Mouse (Mus musculus) neural tube, embryonic 14.5 days (tissue): ENCODE measurements around the gene Adat3. TPM values are rescaled to one million over a fixed set of nuclear protein-coding genes. Genes with fewer than 3 reads are reported as not detected.
"Not testable (repeated sequence)": the region's sequence is repeated elsewhere in the genome, so short reads cannot be mapped to it uniquely, and the experiment has no call there.

Experiments
- ATAC-seq: fragments of 200-750 bp; cut with Nextera tagmentation; 2 replicates; pipeline ENCODE4 v1.8.0; 2017; ENCODE audit warnings: low read depth, mild to moderate bottlenecking, moderate TSS enrichment, moderate library complexity
- H3K27ac ChIP-seq: fragments of 300-500 bp; sonication (generic); 2 replicates; pipeline ENCODE4 v1.5.1; 2014; ENCODE audit warnings: low read depth, mild to moderate bottlenecking, control low read depth, low read length, moderate library complexity, mixed read lengths
- H3K27me3 ChIP-seq: fragments of 300-500 bp; sonication (generic); 2 replicates; pipeline ENCODE4 v1.6.1; 2014; ENCODE audit warnings: low read length; ENCODE audit not compliant: control insufficient read depth, insufficient read depth
- H3K36me3 ChIP-seq: fragments of 300-500 bp; sonication (generic); 2 replicates; pipeline ENCODE4 v1.6.1; 2014; ENCODE audit warnings: low read length, mixed read lengths; ENCODE audit not compliant: control insufficient read depth, insufficient read depth
- H3K4me1 ChIP-seq: fragments of 300-500 bp; sonication (generic); 2 replicates; pipeline ENCODE4 v1.6.1; 2014; ENCODE audit warnings: low read length; ENCODE audit not compliant: control insufficient read depth, insufficient read depth
- H3K4me2 ChIP-seq: fragments of 300-500 bp; sonication (generic); 2 replicates; pipeline ENCODE4 v1.6.1; 2014; ENCODE audit warnings: mild to moderate bottlenecking, low read depth, low read length, control low read depth
- H3K4me3 ChIP-seq: fragments of 300-500 bp; sonication (generic); 2 replicates; pipeline ENCODE4 v1.5.1; 2014; ENCODE audit warnings: low read depth, low read length, control low read depth, mixed read lengths
- H3K9ac ChIP-seq: fragments of 300-500 bp; sonication (generic); replicated peaks from 2 replicates; pipeline ENCODE4 v1.6.1; 2014; ENCODE audit warnings: low read depth, mild to moderate bottlenecking, control low read depth, low read length, mixed read lengths
- H3K9me3 ChIP-seq: fragments of 300-500 bp; sonication (generic); 2 replicates; pipeline ENCODE4 v1.6.1; 2016; ENCODE audit warnings: low read length; ENCODE audit not compliant: control insufficient read depth
- WGBS: fragments of 180-500 bp; shearing (Covaris S2); extraction: QIAGEN DNeasy Blood & Tissue Kit; methylation state at CpG from one replicate; pipeline ENCODE4 v1.1.7; 2014; 5-methylcytosine and 5-hydroxymethylcytosine counted together
- polyA plus RNA-seq: library from polyadenylated mRNA; unstranded; fragments of >200 nt; fragmentation: Nextera tagmentation; extraction: Ambion mirVana; gene quantifications from 2 replicates; pipeline ENCODE4 v1.2.1, GENCODE M21; 2014

The Adat3 gene
- polyA plus RNA-seq, 1 experiment from 2014 or later, result 6.7 TPM

DNA sequence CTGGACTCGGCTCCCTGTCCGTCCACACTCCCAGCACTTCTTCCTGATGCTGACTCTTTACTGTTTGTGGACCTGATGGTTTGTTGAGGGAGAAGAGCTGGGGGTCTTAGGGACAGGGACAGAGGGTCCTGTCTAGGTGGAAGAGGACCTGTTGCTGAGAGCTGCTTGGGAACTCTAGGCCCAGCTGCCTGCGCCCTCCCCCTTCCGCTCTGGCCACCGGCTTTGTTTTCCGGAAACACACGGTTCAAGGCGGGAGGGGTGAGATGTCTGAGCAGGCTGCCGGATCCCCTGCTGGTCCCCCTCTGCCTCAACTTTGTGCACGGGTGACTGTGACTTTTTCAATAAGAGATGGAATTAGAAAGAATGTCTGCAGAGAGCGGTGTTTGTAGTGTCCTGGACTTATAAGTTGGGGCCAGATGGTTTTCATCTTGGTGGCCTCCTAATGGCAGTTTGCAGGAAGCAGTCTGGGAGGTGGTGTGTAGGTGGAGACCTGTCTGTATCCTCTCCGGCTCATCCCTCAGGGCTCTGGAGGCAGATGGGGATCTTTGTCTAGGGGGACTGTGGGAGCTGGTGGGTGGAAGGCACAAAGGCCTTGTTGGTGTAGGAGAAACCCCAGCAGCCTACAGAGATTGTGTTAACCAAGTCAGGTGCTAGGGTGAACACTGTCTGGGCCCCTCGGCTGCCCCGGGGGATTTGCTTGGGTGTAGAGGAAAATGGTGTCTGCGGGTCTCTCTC is 20.9 kb downstream of the Adat3 start:
- Histone ChIP-seq H3K4me2 (peak overlapping the region; percentile 99), H3K36me3 (no peaks in the 10 kb centered on the region), H3K9ac (peak overlapping the region; percentile 86), H3K9me3 (no peaks in the 10 kb centered on the region), H3K4me1 (peaks cover 30% of the 10 kb centered on the region), H3K27me3 (no peaks in the 10 kb centered on the region), H3K4me3 (peak overlapping the region; percentile 80), H3K27ac (peak overlapping the region; percentile 83)
- no peak for ATAC-seq
- 18% methylated on average over 15 of the region's 15 CpGs for WGBS

DNA sequence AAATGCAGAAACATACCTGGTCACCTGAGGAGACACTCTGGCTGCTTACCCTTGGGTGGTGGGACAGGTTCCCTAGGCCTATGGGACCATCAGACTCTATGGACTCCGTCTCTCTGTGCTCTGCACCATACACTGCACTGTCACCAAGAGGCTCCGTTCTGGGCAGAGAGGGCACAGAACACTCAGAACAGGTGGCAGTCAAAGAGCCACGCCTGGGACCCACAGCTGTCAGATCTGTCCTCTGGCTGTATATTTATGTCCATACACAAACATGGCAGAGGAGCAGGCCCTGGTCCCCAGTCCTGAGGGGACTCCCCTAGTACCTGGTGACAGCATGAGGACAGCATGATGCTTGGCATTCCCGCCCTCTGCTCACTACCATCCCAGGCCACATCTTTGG is 23.1 kb downstream of the Adat3 start:
- WGBS, result 94% methylated on average over 4 of the region's 4 CpGs
- Histone ChIP-seq H3K9me3 (no peaks in the 10 kb centered on the region), H3K9ac (no peak overlapping the region), H3K4me2 (no peak overlapping the region), H3K27me3 (no peaks in the 10 kb centered on the region), H3K4me1 (peaks cover 33% of the 10 kb centered on the region), H3K36me3 (no peaks in the 10 kb centered on the region), H3K27ac (no peak overlapping the region), H3K4me3 (no peak overlapping the region)
- no peak for ATAC-seq

DNA sequence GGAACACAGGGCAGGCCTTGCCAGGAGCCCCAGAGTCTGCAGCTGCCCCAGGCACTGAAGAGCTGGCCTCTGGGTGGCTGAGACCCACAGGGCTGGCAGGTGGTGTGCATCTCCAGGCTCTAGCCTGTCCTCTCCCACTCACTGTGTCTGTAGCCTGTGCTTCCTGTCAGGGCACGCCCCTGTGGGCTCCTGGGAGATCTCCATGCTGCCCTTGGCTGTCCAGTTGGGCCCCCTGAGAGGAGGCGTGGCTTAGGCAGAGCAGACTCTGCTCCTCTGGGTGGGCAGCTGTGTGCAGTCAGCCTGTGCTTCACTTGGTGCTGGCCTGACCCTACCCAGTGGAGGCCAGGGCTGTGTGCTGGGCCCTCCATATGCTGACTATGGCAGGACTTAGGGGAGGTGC is 25.0 kb downstream of the Adat3 start:
- no peak overlapping the region for H3K9ac ChIP-seq
- peaks cover 27% of the 10 kb centered on the region for H3K4me1 ChIP-seq
- no peak overlapping the region for H3K4me3 ChIP-seq
- H3K27me3 ChIP-seq, result no peaks in the 10 kb centered on the region
- WGBS, result 75% methylated on average over 2 of the region's 2 CpGs
- ATAC-seq, result no peak
- H3K9me3 ChIP-seq, result no peaks in the 10 kb centered on the region
- no peaks in the 10 kb centered on the region for H3K36me3 ChIP-seq
- H3K4me2 ChIP-seq, result no peak overlapping the region
- no peak overlapping the region for H3K27ac ChIP-seq

DNA sequence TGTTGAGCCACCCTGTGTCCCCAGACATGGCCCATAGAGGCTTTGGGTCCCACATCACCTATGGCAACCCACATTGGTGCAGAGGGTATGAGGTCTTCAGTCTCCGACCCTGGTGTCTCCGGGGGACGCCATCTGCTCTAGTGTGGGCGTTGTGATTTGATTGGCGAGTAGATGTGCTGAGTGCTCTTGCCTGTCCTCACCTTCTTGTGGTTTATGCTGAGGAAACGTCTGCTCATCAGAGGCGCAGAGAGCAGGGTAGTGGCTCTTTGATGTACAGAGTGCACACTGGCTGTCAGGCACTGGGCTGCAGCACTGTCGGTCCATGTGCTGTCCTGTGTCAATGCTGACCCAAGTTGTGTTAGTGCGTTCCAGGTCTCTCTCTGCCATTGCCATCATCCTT is 26.2 kb downstream of the Adat3 start:
- H3K36me3 ChIP-seq, result no peaks in the 10 kb centered on the region
- 82% methylated on average over 9 of the region's 9 CpGs for WGBS
- no peak for ATAC-seq
- no peaks in the 10 kb centered on the region for H3K27me3 ChIP-seq
- H3K9me3 ChIP-seq, result no peaks in the 10 kb centered on the region
- no peak overlapping the region for H3K4me3 ChIP-seq
- no peak overlapping the region for H3K27ac ChIP-seq
- H3K9ac ChIP-seq, result no peak overlapping the region
- H3K4me2 ChIP-seq, result no peak overlapping the region
- H3K4me1 ChIP-seq, result peaks cover 18% of the 10 kb centered on the region

DNA sequence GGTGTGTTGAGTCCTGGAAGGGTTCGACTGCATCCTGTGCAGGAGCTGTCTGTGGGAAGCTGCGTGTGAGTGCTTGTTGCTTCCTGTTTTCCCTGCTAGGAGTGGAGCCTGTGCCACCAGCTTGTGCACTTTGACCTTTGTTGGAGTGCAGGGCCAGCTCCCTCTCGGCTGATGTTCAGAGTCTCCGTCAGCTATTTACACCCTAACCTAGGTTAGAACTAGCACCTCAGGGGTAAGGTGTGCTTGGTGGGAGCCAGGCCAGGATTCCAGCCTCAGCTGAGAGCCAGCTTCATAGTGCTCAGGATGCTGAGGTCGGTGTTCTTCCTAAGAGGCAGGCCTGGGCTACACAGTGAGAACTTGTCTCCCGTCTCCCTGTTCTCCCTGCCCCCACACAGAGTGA is 32.7 kb downstream of the Adat3 start:
- no peaks in the 10 kb centered on the region for H3K27me3 ChIP-seq
- no peaks in the 10 kb centered on the region for H3K4me1 ChIP-seq
- H3K4me3 ChIP-seq, result no peak overlapping the region
- 90% methylated on average over 6 of the region's 6 CpGs for WGBS
- no peaks in the 10 kb centered on the region for H3K9me3 ChIP-seq
- H3K27ac ChIP-seq, result no peak overlapping the region
- H3K4me2 ChIP-seq, result no peak overlapping the region
- peaks cover 48% of the 10 kb centered on the region for H3K36me3 ChIP-seq
- ATAC-seq, result no peak
- no peak overlapping the region for H3K9ac ChIP-seq

DNA sequence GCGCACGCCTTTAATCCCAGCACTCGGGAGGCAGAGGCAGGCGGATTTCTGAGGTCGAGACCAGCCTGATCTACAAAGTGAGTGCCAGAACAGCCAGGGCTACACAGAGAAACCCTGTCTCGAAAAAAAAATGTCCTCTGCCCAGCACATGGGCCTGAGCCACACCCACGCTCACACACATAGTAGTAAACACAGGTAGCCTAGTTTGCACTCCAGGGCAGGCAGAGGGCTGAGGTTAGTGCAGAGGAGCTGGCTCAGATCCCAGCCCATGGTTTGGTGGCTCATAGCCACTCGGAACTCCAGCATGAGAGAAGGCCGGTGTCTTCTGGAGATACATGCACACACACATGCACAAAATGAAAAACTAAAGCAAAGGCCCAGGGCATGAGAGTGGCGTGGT is 44.3 kb downstream of the Adat3 start:
- H3K4me3 ChIP-seq, result no peak overlapping the region
- 95% methylated on average over 10 of the region's 10 CpGs for WGBS
- no peaks in the 10 kb centered on the region for H3K4me1 ChIP-seq
- no peaks in the 10 kb centered on the region for H3K27me3 ChIP-seq
- H3K9me3 ChIP-seq, result no peaks in the 10 kb centered on the region
- peaks cover 52% of the 10 kb centered on the region for H3K36me3 ChIP-seq
- H3K4me2 ChIP-seq, result no peak overlapping the region
- no peak overlapping the region for H3K27ac ChIP-seq
- no peak for ATAC-seq
- H3K9ac ChIP-seq, result no peak overlapping the region

DNA sequence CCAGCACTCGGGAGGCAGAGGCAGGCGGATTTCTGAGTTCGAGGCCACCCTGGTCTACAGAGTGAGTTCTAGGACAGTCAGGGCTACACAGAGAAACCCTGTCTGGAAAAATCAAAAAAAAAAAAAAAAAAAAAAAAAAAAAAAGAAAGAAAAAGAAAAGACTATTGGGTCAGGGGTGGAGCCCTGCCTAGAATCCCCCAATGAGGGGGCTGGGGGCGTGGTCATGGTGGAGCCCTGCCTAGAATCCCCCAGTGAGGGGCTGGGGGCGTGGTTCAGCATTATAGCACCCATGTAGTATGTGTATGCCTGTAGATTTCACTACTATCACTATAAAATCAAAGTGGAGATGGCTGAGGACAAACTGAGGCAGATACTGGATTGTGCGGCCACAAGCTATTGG is 47.2 kb downstream of the Adat3 start:
- 93% methylated on average over 6 of the region's 6 CpGs for WGBS
- H3K27me3 ChIP-seq, result not testable (repeated sequence)

DNA sequence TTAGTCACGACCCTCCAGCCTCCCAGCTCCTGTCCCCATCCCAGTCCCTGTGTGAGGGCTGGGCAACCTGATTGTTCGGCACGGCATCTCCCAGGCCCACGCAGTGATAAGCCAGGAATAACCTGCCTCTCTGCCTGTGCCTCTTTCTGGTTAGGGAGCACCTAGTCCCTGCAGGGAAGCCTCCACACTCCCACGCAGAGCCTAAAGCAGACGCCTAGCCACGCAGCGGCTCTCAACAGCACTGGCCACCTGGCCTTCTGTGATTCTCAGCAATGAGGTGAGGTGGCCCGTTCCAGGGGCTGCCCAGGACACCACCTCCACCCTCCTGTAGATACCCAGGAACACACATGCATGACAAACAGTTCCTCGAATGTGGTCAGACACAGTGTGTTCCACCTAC is 47.7 kb downstream of the Adat3 start:
- peaks cover 10% of the 10 kb centered on the region for H3K4me1 ChIP-seq
- H3K27ac ChIP-seq, result no peak overlapping the region
- H3K27me3 ChIP-seq, result no peaks in the 10 kb centered on the region
- no peak for ATAC-seq
- H3K4me2 ChIP-seq, result no peak overlapping the region
- H3K9me3 ChIP-seq, result no peaks in the 10 kb centered on the region
- H3K36me3 ChIP-seq, result peaks cover 24% of the 10 kb centered on the region
- H3K9ac ChIP-seq, result no peak overlapping the region
- H3K4me3 ChIP-seq, result no peak overlapping the region
- WGBS, result 95% methylated on average over 10 of the region's 10 CpGs

More for the DNA sequence above, 47.2 kb downstream of the Adat3 start:
- peaks cover 27% of the 10 kb centered on the region for H3K36me3 ChIP-seq
- not testable (repeated sequence) for H3K4me2 ChIP-seq, H3K9me3 ChIP-seq, H3K4me1 ChIP-seq, ATAC-seq, H3K9ac ChIP-seq, H3K27ac ChIP-seq, H3K4me3 ChIP-seq

DNA sequence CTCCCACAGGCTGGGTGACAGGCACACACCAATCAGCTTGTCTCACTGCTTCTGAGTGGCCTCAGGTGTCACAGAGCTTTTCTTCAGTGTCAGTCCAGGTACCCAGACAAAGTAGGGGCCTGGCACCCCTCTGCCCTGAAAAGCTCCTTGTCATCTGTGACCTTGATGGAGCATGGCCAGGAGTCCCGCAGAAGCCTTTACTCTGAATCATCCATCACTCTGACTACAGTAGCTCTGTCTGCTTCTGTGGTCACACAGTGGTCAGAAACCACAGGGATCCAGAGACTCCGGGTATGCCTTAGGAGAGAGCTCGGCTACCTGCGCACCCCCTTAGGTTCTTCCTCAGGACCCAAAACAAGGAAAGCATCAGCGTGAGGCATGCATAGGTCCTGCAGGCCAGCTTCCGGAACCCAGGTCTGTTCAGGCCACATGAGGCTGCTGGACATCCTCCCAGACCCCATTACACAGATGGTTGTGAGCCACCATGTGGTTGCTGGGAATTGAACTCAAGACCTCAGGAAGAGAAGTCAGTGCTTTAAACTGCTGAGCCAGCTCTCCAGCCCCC is 50.6 kb downstream of the Adat3 start:
- no peak overlapping the region for H3K4me2 ChIP-seq
- H3K27me3 ChIP-seq, result no peaks in the 10 kb centered on the region
- H3K27ac ChIP-seq, result no peak overlapping the region
- peaks cover 4% of the 10 kb centered on the region for H3K36me3 ChIP-seq
- peaks cover 18% of the 10 kb centered on the region for H3K4me1 ChIP-seq
- H3K9ac ChIP-seq, result 0 out of 2 replicates have a peak overlapping the region, but pooled peaks have one; percentile 7
- H3K9me3 ChIP-seq, result no peaks in the 10 kb centered on the region
- no peak for ATAC-seq
- no peak overlapping the region for H3K4me3 ChIP-seq
- WGBS, result 84% methylated on average over 6 of the region's 6 CpGs
